Mouse (Mus musculus): ENCODE data around the gene Dnaaf1.

DNA sequence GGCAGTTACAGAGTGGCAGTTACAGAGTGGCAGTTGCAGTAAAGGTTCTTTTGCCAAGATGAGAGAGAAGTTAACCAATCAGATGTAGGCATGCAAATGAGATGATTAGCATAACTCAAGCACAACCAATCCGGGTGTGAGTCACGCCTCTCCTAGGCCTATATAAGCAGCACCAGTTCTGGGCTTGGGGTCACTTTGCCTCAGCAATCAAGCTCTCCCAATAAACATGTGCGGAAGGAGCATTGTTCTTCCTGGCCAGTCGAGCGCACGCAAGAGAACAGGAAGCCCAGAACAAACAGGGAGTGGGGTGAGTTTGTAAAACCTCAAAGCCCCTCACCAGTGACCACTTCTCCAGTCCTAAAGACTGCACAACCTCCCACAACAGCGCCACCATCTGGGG, 71.8 kb downstream of the Dnaaf1 start:
- no peak for TF ChIP-seq POLR2A (IDR thresholded peaks at IDR 0.05; ENCODE audit: insufficient read depth, low read length)
- no peak for TF ChIP-seq CTCF (IDR thresholded peaks at IDR 0.05; ENCODE audit: low read depth, low read length)

Measured in ES-Bruce4 (cell line).